Mouse (Mus musculus) midbrain, postnatal 0 days (tissue): ENCODE results near the gene Hist1h2ac. TPM values are rescaled to one million over a fixed set of nuclear protein-coding genes. Genes with fewer than 3 reads are reported as not detected.

Experiments
- ATAC-seq: fragments of 200-750 bp; cut with Nextera tagmentation; 2 replicates; pipeline ENCODE4 v1.8.0; 2017; ENCODE audit warnings: moderate number of reproducible peaks, mild to moderate bottlenecking, moderate TSS enrichment, moderate library complexity; ENCODE audit not compliant: low FRiP score
- DNase-seq: peaks from one replicate; pipeline ENCODE4 v3.0.0-alpha.2; 2015; ENCODE audit warnings: low spot score
- H3K27ac ChIP-seq: fragments of 300-500 bp; sonication (generic); 2 replicates; pipeline ENCODE4 v1.5.1; 2014; ENCODE audit warnings: low read depth, mild to moderate bottlenecking, low read length, mixed read lengths
- H3K27me3 ChIP-seq: fragments of 300-500 bp; sonication (generic); 2 replicates; pipeline ENCODE4 v1.6.1; 2014; ENCODE audit warnings: low read length, control low read depth, mixed read lengths; ENCODE audit not compliant: insufficient read depth
- H3K36me3 ChIP-seq: fragments of 300-500 bp; sonication (generic); 2 replicates; pipeline ENCODE4 v1.6.1; 2014; ENCODE audit warnings: low read length, control low read depth, mixed read lengths; ENCODE audit not compliant: insufficient read depth
- H3K4me1 ChIP-seq: fragments of 300-500 bp; sonication (generic); 2 replicates; pipeline ENCODE4 v1.6.1; 2014; ENCODE audit warnings: mild to moderate bottlenecking, control low read depth, antibody characterized with exemption, low read length, mixed read lengths; ENCODE audit not compliant: insufficient read depth
- H3K4me2 ChIP-seq: fragments of 300-500 bp; sonication (generic); 2 replicates; pipeline ENCODE4 v1.6.1; 2014; ENCODE audit warnings: low read depth, mild to moderate bottlenecking, low read length, mixed read lengths; ENCODE audit not compliant: poor library complexity, severe bottlenecking
- H3K4me3 ChIP-seq: fragments of 300-500 bp; sonication (generic); 2 replicates; pipeline ENCODE4 v1.5.1; 2014; ENCODE audit warnings: low read depth, mild to moderate bottlenecking, low read length, moderate library complexity
- H3K9ac ChIP-seq: fragments of 300-500 bp; sonication (generic); replicated peaks from 2 replicates; pipeline ENCODE4 v1.6.1; 2014; ENCODE audit warnings: mild to moderate bottlenecking, low read length, moderate library complexity, mixed read lengths; ENCODE audit not compliant: poor library complexity, severe bottlenecking
- H3K9me3 ChIP-seq: fragments of 300-500 bp; sonication (generic); 2 replicates; pipeline ENCODE4 v1.6.1; 2016; ENCODE audit warnings: low read length, control low read depth
- CTCF ChIP-seq: IDR thresholded peaks from 2 replicates; pipeline ENCODE4 v1.5.1; 2016; ENCODE audit warnings: antibody characterized with exemption, mild to moderate bottlenecking
- WGBS: fragments of 180-500 bp; shearing (Covaris S2); extraction: QIAGEN DNeasy Blood & Tissue Kit; methylation state at CpG from one replicate; pipeline ENCODE4 v1.1.7; 2014; 5-methylcytosine and 5-hydroxymethylcytosine counted together
- polyA plus RNA-seq: library from polyadenylated mRNA; unstranded; fragments of >200 nt; fragmentation: Nextera tagmentation; extraction: Ambion mirVana; gene quantifications from 2 replicates; pipeline ENCODE4 v1.2.1, GENCODE M21; 2015
- total RNA-seq: library from RNA; depleted of rRNA; stranded (reverse); fragments of >200 nt; gene quantifications from 2 replicates; pipeline ENCODE4 v1.2.3, GENCODE M21; 2014

Hist1h2ac gene
- total and polyA plus RNA-seq, 2 experiments from 2014 or later: 0.28 to 45.8 TPM

DNA sequence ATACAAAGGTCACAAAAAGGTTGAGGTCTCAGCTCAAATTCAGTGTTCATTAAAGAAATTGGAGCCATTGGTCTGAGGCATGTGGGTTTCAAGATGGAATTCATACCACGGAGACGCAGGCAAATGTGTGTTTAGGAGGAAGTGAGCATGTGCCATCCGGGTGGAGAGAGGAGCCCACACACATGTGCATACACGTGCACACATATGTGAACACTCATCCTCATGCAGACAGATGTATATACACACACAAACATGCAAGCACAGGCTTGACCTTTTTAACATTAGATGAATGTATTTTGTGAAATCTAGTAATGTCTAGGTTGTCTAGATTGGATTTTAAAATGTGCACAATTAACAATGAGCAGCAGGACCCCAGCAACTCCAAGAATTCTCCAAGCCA is 18.5 kb upstream of the Hist1h2ac start:
- Histone ChIP-seq H3K36me3 (no peaks in the 10 kb centered on the region), H3K4me2 (no peak overlapping the region), H3K9me3 (no peaks in the 10 kb centered on the region), H3K4me3 (no peak overlapping the region), H3K4me1 (no peaks in the 10 kb centered on the region), H3K27ac (no peak overlapping the region), H3K27me3 (no peaks in the 10 kb centered on the region), H3K9ac (no peak overlapping the region)
- no peak for DNase-seq
- ATAC-seq: no peak
- 89% methylated on average over 4 of the region's 4 CpGs for WGBS
- no peak for TF ChIP-seq CTCF

DNA sequence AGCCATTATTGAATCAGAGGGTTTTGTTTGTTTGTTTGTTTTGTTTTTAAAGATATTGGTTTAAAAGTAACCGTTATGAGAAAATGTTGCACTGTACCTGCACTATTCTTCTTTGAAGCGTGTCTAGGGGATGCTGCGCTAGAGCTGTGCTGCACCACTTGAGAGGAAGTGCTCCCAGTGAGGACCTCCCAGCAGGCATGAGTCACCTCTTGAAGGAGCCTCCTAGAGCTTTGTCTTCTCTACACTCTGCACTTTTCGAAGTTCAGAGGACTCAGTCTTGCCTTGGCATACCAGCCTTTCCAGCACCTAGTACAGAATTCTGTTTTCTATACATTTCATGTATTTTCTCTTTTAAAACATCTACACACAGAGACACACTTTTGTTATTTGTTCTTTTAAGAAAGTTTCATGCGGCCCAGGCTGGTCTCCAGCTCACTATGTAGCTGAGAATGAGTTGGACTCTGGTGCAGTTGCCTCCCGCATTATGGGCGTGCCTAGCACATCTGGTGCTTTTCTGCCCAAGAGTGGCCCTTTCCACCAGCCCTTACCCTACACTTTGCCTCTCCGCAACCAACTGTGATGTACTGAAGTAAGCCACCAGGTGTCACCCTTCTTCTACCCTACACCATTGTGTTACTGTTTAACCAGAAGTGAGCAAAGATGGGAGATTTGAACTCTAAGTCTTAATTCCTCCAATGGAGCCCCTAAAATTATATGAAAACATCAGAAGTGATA is 17.2 kb upstream of the Hist1h2ac start:
- Histone ChIP-seq H3K36me3 (no peaks in the 10 kb centered on the region), H3K27me3 (no peaks in the 10 kb centered on the region), H3K4me3 (no peak overlapping the region), H3K9me3 (no peaks in the 10 kb centered on the region), H3K9ac (no peak overlapping the region), H3K4me2 (no peak overlapping the region), H3K4me1 (no peaks in the 10 kb centered on the region), H3K27ac (no peak overlapping the region)
- DNase-seq (peak; percentile 74), ATAC-seq (no peak)
- peak; percentile 86 for TF ChIP-seq CTCF
- WGBS: 30% methylated on average over 8 of the region's 8 CpGs

DNA sequence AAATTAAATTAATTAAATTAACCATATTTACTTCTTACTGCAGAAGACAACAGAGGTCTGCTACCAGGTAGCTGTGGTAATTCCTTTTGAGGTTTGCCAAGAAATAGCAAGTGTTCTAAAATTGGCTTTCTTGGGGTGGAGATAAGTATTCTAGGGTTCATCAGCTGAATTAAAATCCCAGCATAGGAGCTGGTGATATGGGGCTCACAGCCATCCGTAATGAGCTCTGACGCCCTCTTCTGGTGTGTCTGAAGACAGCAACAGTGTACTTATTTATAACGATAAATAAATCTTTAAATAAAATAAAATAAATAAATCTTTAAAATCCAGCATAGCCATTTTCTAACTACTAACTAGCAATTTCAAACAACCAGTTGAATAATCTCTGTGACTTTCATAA is 16.0 kb upstream of the Hist1h2ac start:
- Histone ChIP-seq H3K27me3 (no peaks in the 10 kb centered on the region), H3K9ac (no peak overlapping the region), H3K4me1 (no peaks in the 10 kb centered on the region), H3K4me2 (no peak overlapping the region), H3K27ac (no peak overlapping the region), H3K36me3 (no peaks in the 10 kb centered on the region), H3K9me3 (no peaks in the 10 kb centered on the region), H3K4me3 (no peak overlapping the region)
- ATAC-seq (no peak), DNase-seq (no peak)
- no peak for TF ChIP-seq CTCF
- WGBS: 69% methylated on average over 3 of the region's 3 CpGs

DNA sequence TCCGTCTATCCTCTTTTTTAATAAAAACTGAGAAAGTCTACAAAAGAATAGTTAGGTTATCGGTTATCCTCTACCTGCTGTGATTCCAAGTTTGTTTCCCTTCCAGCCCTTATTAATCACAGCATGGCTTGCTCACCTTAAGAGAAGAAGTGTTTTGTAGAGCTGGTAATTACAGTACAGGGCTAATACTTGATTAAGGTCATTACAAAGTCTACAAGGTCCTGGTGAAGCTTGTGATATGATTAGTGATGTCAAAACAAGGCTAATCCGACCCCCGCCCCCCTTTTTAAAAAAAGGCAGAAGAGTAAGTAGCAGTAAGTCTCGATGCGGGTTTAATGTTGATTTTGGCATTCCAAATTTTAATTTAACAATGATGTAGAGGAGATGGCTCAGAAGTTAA is 15.2 kb upstream of the Hist1h2ac start:
- no peaks in the 10 kb centered on the region for H3K27me3 ChIP-seq
- WGBS: 54% methylated on average over 6 of the region's 6 CpGs
- no peaks in the 10 kb centered on the region for H3K4me1 ChIP-seq
- ATAC-seq: no peak
- H3K9ac ChIP-seq: no peak overlapping the region
- TF ChIP-seq CTCF: no peak
- H3K4me3 ChIP-seq: no peak overlapping the region
- DNase-seq: no peak
- no peak overlapping the region for H3K27ac ChIP-seq
- H3K9me3 ChIP-seq: no peaks in the 10 kb centered on the region
- H3K36me3 ChIP-seq: no peaks in the 10 kb centered on the region
- H3K4me2 ChIP-seq: peak overlapping the region; percentile 38

DNA sequence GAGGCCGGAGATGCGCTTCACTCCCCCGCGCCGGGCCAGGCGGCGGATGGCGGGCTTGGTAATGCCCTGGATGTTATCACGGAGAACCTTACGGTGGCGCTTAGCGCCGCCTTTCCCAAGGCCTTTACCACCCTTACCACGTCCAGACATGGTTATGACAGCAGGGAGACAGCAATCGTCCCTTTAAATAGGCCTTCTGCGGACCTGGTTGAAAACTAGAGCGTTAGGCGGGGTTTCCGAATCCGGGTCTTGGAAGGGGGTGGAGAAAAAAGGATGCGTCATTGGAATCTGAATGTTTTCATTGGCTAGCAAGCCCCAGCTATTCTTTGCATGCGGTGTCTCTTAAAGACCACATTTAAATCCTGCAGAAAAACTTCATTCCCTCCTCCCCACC is 14.5 kb upstream of the Hist1h2ac start, which contains the start of gene Hist1h4c:
Hist1h4c (minus strand) TSS at position 155 of the 394 bp plus-strand sequence.
- Histone ChIP-seq H3K36me3 (no peaks in the 10 kb centered on the region), H3K9me3 (no peaks in the 10 kb centered on the region), H3K4me2 (peak within 1 kb of the TSS; percentile 59), H3K4me3 (peak within 1 kb of the TSS; percentile 43), H3K9ac (peak within 1 kb of the TSS; percentile 56), H3K4me1 (no peaks in the 10 kb centered on the region), H3K27me3 (no peaks in the 10 kb centered on the region), H3K27ac (peak within 1 kb of the TSS; percentile 78)
- peak; percentile 21 for TF ChIP-seq CTCF
- WGBS: 0% methylated on average over 16 of the region's 22 CpGs
- ATAC-seq (peak; percentile 97), DNase-seq (peak; percentile 98)

DNA sequence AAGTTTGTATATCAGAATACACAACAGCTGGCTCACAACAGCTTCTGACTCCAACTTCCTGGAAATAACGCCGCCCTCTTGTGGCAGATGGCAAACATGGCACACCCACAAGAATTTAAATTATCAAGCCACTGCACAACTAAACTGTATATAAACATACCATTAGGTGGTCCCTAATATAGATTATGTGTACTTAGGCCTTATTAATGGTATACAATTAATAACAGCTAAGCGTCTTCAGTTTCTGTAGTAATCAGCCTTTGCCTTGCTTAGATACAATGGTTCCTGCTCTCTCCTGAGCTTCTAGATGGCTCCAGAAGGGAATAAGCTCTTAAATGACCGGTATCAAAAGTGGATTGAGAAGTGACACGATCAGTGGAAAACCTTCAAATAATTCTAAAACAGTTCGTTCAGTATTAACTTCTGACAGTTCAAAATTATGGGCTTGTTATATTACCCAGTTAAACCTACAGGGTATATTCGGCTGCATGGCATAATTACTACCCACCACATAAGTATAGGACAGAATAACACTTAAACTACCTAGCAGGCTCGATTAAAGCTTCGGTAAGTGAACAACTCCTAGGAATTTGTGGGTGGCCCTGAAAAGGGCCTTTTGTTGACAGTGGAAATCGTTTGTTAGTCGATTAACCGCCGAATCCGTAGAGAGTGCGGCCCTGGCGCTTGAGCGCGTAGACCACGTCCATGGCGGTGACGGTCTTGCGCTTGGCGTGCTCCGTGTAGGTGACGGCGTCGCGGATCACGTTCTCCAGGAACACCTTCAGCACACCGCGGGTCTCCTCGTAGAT is 13.9 kb upstream of the Hist1h2ac start:
- Histone ChIP-seq H3K36me3 (no peaks in the 10 kb centered on the region), H3K4me3 (peak overlapping the region; percentile 43), H3K9ac (peak overlapping the region; percentile 56), H3K4me1 (no peaks in the 10 kb centered on the region), H3K4me2 (peak overlapping the region; percentile 59), H3K27ac (peak overlapping the region; percentile 78), H3K27me3 (no peaks in the 10 kb centered on the region), H3K9me3 (no peaks in the 10 kb centered on the region)
- peak; percentile 85 for TF ChIP-seq CTCF
- peak; percentile 86 for ATAC-seq
- DNase-seq: peak; percentile 77
- under 1% methylated on average over 21 of the region's 32 CpGs for WGBS
